Mouse (Mus musculus) lung, postnatal 0 days (tissue): ENCODE results near the gene Pde11a.
A peak's percentile ranks its signal among the peaks of the same experiment; 100 is the strongest.
"Not testable (repeated sequence)": the region's sequence is repeated elsewhere in the genome, so short reads cannot be mapped to it uniquely, and the experiment has no call there.

Experiments
- CTCF ChIP-seq: IDR thresholded peaks from 2 replicates; pipeline ENCODE4 v1.5.1; 2016; ENCODE audit warnings: antibody characterized with exemption, mild to moderate bottlenecking
- EP300 ChIP-seq: IDR thresholded peaks from 2 replicates; pipeline ENCODE4 v1.6.1; 2016; ENCODE audit warnings: antibody characterized with exemption, mild to moderate bottlenecking, control low read depth

DNA sequence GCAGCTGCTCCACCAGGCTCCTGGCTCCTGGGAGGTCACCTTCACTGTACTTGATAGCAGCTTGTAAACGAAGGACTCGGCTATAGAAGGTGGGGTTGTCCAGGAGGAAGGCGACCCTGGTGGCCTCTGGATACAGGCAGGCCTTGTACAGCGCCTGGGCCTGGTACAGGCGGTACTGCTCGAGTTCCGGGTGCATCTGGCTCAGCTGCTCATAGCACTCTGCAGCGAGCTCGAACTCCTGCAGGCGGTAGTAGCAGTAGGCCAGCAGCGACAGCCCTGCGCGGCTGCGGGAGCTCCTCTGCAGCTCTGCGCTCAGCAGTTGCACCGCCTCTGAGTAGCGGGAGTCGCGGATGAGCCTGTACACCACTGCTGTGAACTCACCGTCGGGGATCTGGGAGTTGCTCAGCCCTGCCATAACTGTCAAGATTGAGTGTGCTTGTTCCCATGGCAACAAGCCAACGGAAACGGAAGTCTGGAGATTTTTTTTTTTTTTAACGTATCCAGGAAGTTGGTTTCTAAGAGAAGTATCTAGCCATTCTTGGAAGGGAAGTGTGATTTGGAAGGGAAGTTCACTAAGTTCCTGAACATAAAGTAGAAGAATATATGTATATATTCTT is 360.7 kb downstream of the Pde11a start, which contains the start of gene Ttc30a2:
- peak; percentile 91 for TF ChIP-seq EP300
- not testable (repeated sequence) for TF ChIP-seq CTCF
